Mouse (Mus musculus) lung, adult 2 months (tissue): Measurements from ENCODE around the gene Olfr203. TPM values are rescaled to one million over a fixed set of nuclear protein-coding genes. Genes with fewer than 3 reads are reported as not detected.
"Not testable (repeated sequence)": the region's sequence is repeated elsewhere in the genome, so short reads cannot be mapped to it uniquely, and the experiment has no call there.

Experiments used
- DNase-seq: peaks from one replicate; pipeline ENCODE4 v3.0.0; 2022
- H3K4me1 ChIP-seq: fragments of 200-500 bp; 2 replicates; pipeline ENCODE4 v1.6.1; 2011; ENCODE audit warnings: low read length; ENCODE audit not compliant: control insufficient read depth, insufficient read depth
- H3K4me3 ChIP-seq: fragments of 200-500 bp; replicated peaks from 2 replicates; pipeline ENCODE3; 2011; ENCODE audit warnings: low read depth, mild to moderate bottlenecking, control low read depth, low read length; ENCODE audit errors: extremely low read depth
- CTCF ChIP-seq: fragments of 200-500 bp; IDR thresholded peaks from 2 replicates; pipeline ENCODE4 v1.5.1; 2011; ENCODE audit warnings: mild to moderate bottlenecking, low read length, control low read depth; ENCODE audit not compliant: insufficient read depth
- POLR2A ChIP-seq: fragments of 200-500 bp; IDR thresholded peaks from 2 replicates; pipeline ENCODE4 v1.6.1; 2011; ENCODE audit warnings: low read depth, mild to moderate bottlenecking, control low read depth, low read length, borderline replicate concordance; ENCODE audit errors: extremely low read depth
- WGBS: fragments of 180-500 bp; shearing (Covaris S2); methylation state at CpG from one replicate; pipeline ENCODE4 v1.1.7; 2018; 5-methylcytosine and 5-hydroxymethylcytosine counted together
- polyA plus RNA-seq: library from polyadenylated mRNA; depleted of rRNA; stranded (reverse); fragments of >200 nt; gene quantifications from 2 replicates; pipeline ENCODE4 v1.2.3, GENCODE M21; 2012; rRNA removed

Gene Olfr203
- polyA plus RNA-seq, result not detected in 2 replicates

- 81% methylated on average over 2 of the region's 2 CpGs for WGBS
- TF ChIP-seq CTCF (no peak), POLR2A (no peak)
- no peak for DNase-seq
- Histone ChIP-seq H3K4me1 (no peaks in the 10 kb centered on the region), H3K4me3 (no peak within 1 kb of the TSS)
These were observed at the start of gene Olfr203 for GRCm38 (mm10) chr16:59298581-59298980. Olfr203 (plus strand) TSS chr16:59298881.

GRCm38 (mm10) chr16:59249684-59250083, 49.0 kb upstream of the Olfr203 start:
- Histone ChIP-seq H3K4me1 (no peaks in the 10 kb centered on the region), H3K4me3 (no peak overlapping the region)
- 83% methylated on average over 17 of the region's 17 CpGs for WGBS
- no peak for DNase-seq
- TF ChIP-seq POLR2A (no peak), CTCF (no peak)

GRCm38 (mm10) chr16:59269097-59269496, 29.6 kb upstream of the Olfr203 start:
- whole genome bisulfite sequencing, result 53% methylated on average over 4 of the region's 4 CpGs

GRCm38 (mm10) chr16:59272532-59272931, 26.1 kb upstream of the Olfr203 start, which contains the start of gene Olfr201:
Olfr201 (minus strand) TSS chr16:59272632.
- DNase-seq, H3K4me1 ChIP-seq, H3K4me3 ChIP-seq: not testable (repeated sequence)
- 80% methylated on average over 4 of the region's 4 CpGs for WGBS

More at GRCm38 (mm10) chr16:59269097-59269496, 29.6 kb upstream of the Olfr203 start:
- not testable (repeated sequence) for H3K4me3 ChIP-seq, H3K4me1 ChIP-seq, DNase-seq

GRCm38 (mm10) chr16:59280542-59280941, 18.1 kb upstream of the Olfr203 start:
- TF ChIP-seq POLR2A, result no peak
- Histone ChIP-seq H3K4me1 (no peaks in the 10 kb centered on the region), H3K4me3 (no peak overlapping the region)
- WGBS, result 51% methylated on average over 3 of the region's 3 CpGs
- DNase-seq, result no peak

GRCm38 (mm10) chr16:59283476-59283875, 15.2 kb upstream of the Olfr203 start:
- no peak for DNase-seq
- Histone ChIP-seq H3K4me1 (no peaks in the 10 kb centered on the region), H3K4me3 (no peak overlapping the region)
- 38% methylated on average over 1 of the region's 1 CpGs for WGBS
- no peak for TF ChIP-seq POLR2A
- no peak for TF ChIP-seq CTCF

GRCm38 (mm10) chr16:59286693-59287092, 12.0 kb upstream of the Olfr203 start, which contains the start of gene Olfr202:
Olfr202 (minus strand) TSS chr16:59286793.
- TF ChIP-seq CTCF (no peak), POLR2A (no peak)
- no peak for DNase-seq
- 72% methylated on average over 1 of the region's 1 CpGs for WGBS
- no peak within 1 kb of the TSS for H3K4me3 ChIP-seq
- no peaks in the 10 kb centered on the region for H3K4me1 ChIP-seq

- WGBS, result 65% methylated on average over 9 of the region's 9 CpGs
- not testable (repeated sequence) for DNase-seq, H3K4me3 ChIP-seq, H3K4me1 ChIP-seq
These were observed 11.1 kb upstream of the Olfr203 start for GRCm38 (mm10) chr16:59287576-59287975.

- H3K4me1 ChIP-seq, result no peaks in the 10 kb centered on the region
- no peak for DNase-seq
- H3K4me3 ChIP-seq, result no peak within 1 kb of the TSS
- TF ChIP-seq CTCF (no peak), POLR2A (no peak)
These were observed 19.5 kb downstream of the Olfr203 start, which contains the start of gene Olfr204 for GRCm38 (mm10) chr16:59318148-59318547. Olfr204 (minus strand) TSS chr16:59318248.

GRCm38 (mm10) chr16:59323262-59323661, 24.6 kb downstream of the Olfr203 start:
- H3K4me1 ChIP-seq, H3K4me3 ChIP-seq, DNase-seq: not testable (repeated sequence)
- WGBS, result 23% methylated on average over 1 of the region's 1 CpGs

GRCm38 (mm10) chr16:59331038-59331437, 32.4 kb downstream of the Olfr203 start, which contains the start of gene Olfr205:
Olfr205 (minus strand) TSS chr16:59331138.
- TF ChIP-seq POLR2A (no peak), CTCF (no peak)
- DNase-seq, result no peak
- H3K4me3 ChIP-seq, result no peak within 1 kb of the TSS
- no peaks in the 10 kb centered on the region for H3K4me1 ChIP-seq
